Mouse (Mus musculus) bone marrow, adult 2 months (tissue): ENCODE measurements around the gene Ccdc91.

Experiments used
- CTCF ChIP-seq: fragments of 200-500 bp; IDR thresholded peaks from 2 replicates; pipeline ENCODE4 v1.5.1; 2011; ENCODE audit warnings: low read length, control low read depth; ENCODE audit not compliant: control insufficient read depth, insufficient read depth
- POLR2A ChIP-seq: fragments of 200-500 bp; IDR thresholded peaks from 2 replicates; pipeline ENCODE4 v1.6.1; 2011; ENCODE audit warnings: low read depth, mild to moderate bottlenecking, control low read depth, low read length, borderline replicate concordance; ENCODE audit not compliant: control insufficient read depth

GRCm38 (mm10) chr6:147660718-147661117, 185.1 kb downstream of the Ccdc91 start:
- TF ChIP-seq CTCF = no peak
- no peak for TF ChIP-seq POLR2A
